Mouse (Mus musculus): ENCODE results near the gene Cela1.
A peak's percentile ranks its signal among the peaks of the same experiment; 100 is the strongest.

Gene Cela1

DNA sequence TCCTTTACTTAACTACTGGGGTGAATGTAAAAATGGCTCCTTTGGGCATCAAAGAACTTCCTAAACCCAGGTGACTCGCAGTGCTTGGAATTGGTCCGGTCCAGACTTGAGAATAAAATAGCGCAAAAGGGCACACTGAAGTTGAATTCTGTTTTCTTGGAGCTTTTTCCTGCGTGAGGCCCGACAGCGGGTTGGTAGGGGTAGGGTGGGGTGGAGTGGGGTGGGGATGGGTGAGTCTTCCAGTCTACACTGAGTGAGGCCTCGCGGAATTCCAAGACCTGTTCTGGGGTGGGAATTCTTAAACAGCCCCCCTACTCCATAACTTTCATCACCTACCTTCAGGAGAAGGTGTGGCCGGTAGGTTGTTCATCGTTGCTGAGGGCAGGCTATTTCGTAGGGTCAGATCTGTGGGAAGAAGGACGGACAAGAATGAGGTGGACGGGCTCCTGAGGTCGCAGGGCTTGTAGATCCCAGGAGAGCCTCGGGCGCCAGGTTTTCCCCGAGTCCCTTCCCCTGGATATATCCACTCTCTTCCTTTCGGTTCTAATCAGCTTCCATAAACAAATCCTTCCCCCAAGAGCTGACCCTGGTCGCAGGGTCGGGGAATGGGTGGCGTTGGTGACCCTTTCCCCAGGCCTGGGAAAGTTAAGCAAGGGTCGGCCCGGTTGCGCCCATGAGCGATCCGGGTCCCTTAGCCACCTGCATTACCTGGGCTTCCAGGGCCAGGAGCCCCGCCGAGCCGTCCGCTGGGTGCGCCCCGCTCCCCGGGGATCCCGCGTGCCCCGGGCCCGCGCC is 51.7 kb downstream of the Cela1 start:
- peak in 1 of 2 experiments; percentile 31 for DNase-seq (ENCODE audit: low spot score in 2 of 2)

DNA sequence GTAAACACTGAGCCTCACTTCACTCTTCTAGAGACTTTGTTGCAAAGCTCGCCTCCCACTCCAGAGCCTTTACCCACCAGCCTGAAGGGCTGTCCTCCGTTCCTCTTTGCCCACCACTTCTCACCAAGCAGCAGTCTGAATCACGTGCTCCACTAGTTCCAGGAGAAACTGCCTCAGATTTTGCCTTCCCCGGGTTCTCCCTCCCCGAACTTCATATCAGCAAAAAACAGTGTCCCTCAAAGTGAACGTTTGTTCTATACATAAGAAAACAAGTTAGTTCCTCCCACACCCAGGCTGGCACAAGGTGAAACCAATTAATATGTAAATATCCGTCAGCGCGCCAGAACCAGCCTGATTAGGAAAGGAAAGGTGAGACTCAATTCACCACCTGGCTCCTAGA is 52.5 kb downstream of the Cela1 start:
- DNase-seq (ENCODE audit: low spot score in 2 of 2), result no peak

- no peak for DNase-seq (ENCODE audit: low spot score in 2 of 2)
Observed at GRCm38 (mm10) chr15:100633341-100633740, 54.4 kb downstream of the Cela1 start.

GRCm38 (mm10) chr15:100632323-100632722 is 55.4 kb downstream of the Cela1 start:
- DNase-seq (ENCODE audit: low spot score in 2 of 2), result no peak

GRCm38 (mm10) chr15:100631454-100632170 is 56.1 kb downstream of the Cela1 start:
- DNase-seq (ENCODE audit: low spot score in 2 of 2), result no peak

DNA sequence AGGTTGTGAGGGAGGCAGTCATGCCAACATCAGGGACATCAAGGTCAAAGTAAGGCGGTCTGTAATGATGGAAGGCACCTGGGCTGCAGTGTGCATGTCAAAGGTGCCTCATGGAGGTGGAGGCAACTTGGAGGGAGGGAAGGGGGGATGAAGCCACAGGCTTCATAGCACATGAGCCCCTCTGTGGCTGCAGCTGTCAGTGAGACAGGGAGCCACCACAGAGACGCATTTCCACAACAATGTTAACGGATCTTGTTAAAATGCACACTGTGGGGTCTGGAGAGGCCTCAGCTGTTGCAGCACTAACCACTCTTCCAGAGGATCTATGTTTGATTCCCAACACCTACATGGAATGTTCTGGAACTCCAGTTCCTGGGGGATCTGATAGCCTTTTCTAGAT is 57.6 kb downstream of the Cela1 start:
- no peak for DNase-seq (ENCODE audit: low spot score in 2 of 2)

DNA sequence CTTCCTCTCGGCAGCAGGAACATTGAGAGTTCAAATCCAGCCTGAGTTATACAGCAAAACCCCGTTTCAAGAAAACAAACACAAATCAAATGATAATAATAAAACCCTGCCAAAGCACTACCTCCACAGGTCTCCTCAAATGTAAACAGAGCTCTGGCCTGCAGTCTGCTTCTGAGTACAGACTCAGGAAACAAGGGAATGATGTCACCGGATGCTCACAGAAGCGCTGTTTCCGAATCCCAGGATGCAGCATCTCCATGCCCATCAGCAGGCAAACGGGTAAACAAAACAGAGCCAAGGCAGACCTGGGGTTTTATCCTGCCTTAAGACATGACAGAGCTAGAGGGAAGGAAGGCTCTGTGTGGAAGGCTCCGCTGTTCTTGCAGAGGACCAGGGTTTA is 58.9 kb downstream of the Cela1 start:
- DNase-seq (ENCODE audit: low spot score in 2 of 2), result no peak

GRCm38 (mm10) chr15:100627774-100628370 is 59.8 kb downstream of the Cela1 start:
- no peak for DNase-seq (ENCODE audit: low spot score in 2 of 2)

DNA sequence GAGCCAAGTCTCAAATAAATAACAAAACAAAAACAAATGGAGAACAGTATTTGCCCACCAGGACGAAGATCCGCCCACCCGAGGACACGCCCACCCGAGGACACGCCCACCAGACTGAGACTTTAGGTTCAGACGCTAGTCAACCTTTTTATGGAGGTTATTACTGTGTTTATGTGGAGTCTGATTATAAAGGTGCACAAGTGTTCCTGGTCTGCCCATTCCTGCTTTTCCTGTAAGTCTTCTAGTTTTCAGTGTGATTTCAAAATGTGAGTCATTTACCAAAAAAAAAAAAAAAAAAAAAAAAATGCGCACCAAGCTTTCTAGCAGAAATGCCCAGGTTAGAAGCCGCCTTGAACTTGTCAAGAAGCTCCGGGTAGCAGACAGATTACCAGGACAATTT is 60.4 kb downstream of the Cela1 start:
- DNase-seq (ENCODE audit: low spot score in 2 of 2), result no peak

- DNase-seq (ENCODE audit: low spot score in 2 of 2), result no peak
Observed at GRCm38 (mm10) chr15:100624435-100624834, 63.3 kb downstream of the Cela1 start.
